Mouse (Mus musculus) bone marrow, adult 2 months (tissue): Measurements from ENCODE around the gene Gna12. TPM values are rescaled to one million over a fixed set of nuclear protein-coding genes. Genes with fewer than 3 reads are reported as not detected.

ENCODE experiments used
- H3K27ac ChIP-seq: fragments of 200-500 bp; 2 replicates; pipeline ENCODE4 v1.5.1; 2012; ENCODE audit warnings: low read depth, mild to moderate bottlenecking, control low read depth, inconsistent platforms, low read length; ENCODE audit not compliant: control insufficient read depth, poor library complexity, insufficient read depth
- H3K4me1 ChIP-seq: fragments of 200-500 bp; 2 replicates; pipeline ENCODE4 v1.6.1; 2011; ENCODE audit warnings: low read length; ENCODE audit not compliant: control insufficient read depth, insufficient read depth
- H3K4me3 ChIP-seq: fragments of 200-500 bp; replicated peaks from 2 replicates; pipeline ENCODE3; 2011; ENCODE audit warnings: mild to moderate bottlenecking, low read depth, low read length, control low read depth; ENCODE audit not compliant: control insufficient read depth
- CTCF ChIP-seq: fragments of 200-500 bp; IDR thresholded peaks from 2 replicates; pipeline ENCODE4 v1.5.1; 2011; ENCODE audit warnings: low read length, control low read depth; ENCODE audit not compliant: control insufficient read depth, insufficient read depth
- POLR2A ChIP-seq: fragments of 200-500 bp; IDR thresholded peaks from 2 replicates; pipeline ENCODE4 v1.6.1; 2011; ENCODE audit warnings: low read depth, mild to moderate bottlenecking, control low read depth, low read length, borderline replicate concordance; ENCODE audit not compliant: control insufficient read depth
- WGBS: fragments of 180-500 bp; shearing (Covaris S2); methylation state at CpG from one replicate; pipeline ENCODE4 v1.1.7; 2018; 5-methylcytosine and 5-hydroxymethylcytosine counted together
- polyA plus RNA-seq: library from polyadenylated mRNA; stranded (reverse); fragments of >200 nt; gene quantifications from 2 replicates; pipeline ENCODE4 v1.2.4, GENCODE M21; 2011; ENCODE audit warnings: low replicate concordance; ENCODE audit not compliant: missing spikeins, insufficient read depth, insufficient read length

The Gna12 gene
- polyA plus RNA-seq, 1 experiment: 15.8 TPM

DNA sequence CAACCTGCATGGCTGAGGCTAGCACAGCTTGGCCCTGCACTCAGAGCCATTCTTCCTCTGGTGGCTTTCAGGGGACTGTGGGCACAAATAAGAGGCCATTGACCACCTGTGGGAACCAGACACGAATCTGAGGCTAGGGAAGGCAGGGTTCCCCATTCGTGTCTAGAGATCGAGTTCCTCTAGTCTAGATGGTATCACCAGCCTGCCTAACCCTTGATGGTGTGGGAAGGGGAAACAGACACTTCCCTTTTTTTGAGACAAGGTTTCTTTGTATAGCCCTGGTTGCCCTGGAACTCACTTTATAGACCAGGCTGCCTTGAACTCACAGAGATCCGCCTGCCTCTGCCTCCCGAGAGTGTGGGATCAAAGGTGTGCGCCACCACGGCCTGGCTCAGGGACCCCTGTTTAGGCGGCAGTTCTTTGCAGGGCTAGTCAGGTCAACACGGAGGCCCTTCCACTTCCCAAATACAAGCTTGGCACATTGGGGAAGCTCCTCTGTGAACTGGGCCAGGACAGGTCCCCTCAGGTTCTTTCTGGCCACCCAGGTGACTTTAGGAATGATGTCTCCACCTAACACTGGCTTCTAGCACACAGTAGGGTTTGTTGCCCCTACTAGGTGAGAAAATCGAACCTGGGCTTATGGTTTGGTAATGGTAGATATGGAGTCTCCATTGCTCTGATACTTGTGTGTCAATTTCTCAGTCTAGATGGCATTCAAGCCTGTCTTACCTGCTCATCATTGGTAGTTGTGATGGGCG, 99.0 kb downstream of the Gna12 start:
- no peak for TF ChIP-seq CTCF
- no peak for TF ChIP-seq POLR2A
- Histone ChIP-seq H3K27ac (peak overlapping the region; percentile 70), H3K4me1 (peaks cover 12% of the 10 kb centered on the region), H3K4me3 (no peak overlapping the region)
- WGBS: 32% methylated on average over 11 of the region's 11 CpGs

- Histone ChIP-seq H3K4me1 (peaks cover 6% of the 10 kb centered on the region), H3K4me3 (no peak overlapping the region), H3K27ac (no peak overlapping the region)
- TF ChIP-seq CTCF: no peak
- no peak for TF ChIP-seq POLR2A
- whole genome bisulfite sequencing: 81% methylated on average over 17 of the region's 17 CpGs
Observed at GRCm38 (mm10) chr5:140726946-140727740, 103.1 kb downstream of the Gna12 start.

GRCm38 (mm10) chr5:140726062-140726839, 104.0 kb downstream of the Gna12 start:
- Histone ChIP-seq H3K4me3 (no peak overlapping the region), H3K4me1 (peaks cover 3% of the 10 kb centered on the region), H3K27ac (no peak overlapping the region)
- WGBS: 86% methylated on average over 7 of the region's 7 CpGs
- TF ChIP-seq CTCF: no peak
- no peak for TF ChIP-seq POLR2A

DNA sequence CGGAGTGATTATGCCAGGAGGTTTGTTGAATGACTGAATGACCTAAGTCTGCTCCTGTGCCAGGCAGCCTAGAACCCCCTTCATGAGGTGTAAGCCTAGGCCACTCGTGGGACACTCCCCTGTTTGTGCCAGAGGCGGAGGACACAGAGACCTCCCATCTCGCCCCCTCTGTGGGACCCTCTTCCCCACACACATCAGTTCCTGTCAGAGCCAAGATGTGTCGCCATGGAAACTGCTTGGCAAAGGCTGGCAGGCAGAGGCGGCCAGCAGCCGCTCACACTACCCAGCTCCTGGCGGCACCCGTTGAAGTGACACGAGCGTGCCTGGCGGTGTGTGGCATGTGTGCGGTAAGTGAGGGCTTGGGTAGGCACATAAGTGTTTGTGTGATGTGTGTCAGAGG, 106.4 kb downstream of the Gna12 start, which contains the start of gene Amz1:
Amz1 (plus strand) TSS at position 306 of the 400 bp plus-strand sequence.
- TF ChIP-seq CTCF (no peak), POLR2A (no peak)
- WGBS: 71% methylated on average over 13 of the region's 13 CpGs
- no peaks in the 10 kb centered on the region for H3K4me1 ChIP-seq
- no peak within 1 kb of the TSS for H3K27ac ChIP-seq
- H3K4me3 ChIP-seq: no peak within 1 kb of the TSS

- no peak overlapping the region for H3K27ac ChIP-seq
- H3K4me3 ChIP-seq: no peak overlapping the region
- TF ChIP-seq CTCF: no peak
- H3K4me1 ChIP-seq: no peaks in the 10 kb centered on the region
- WGBS: 62% methylated on average over 3 of the region's 3 CpGs
Observed at GRCm38 (mm10) chr5:140722121-140722520, 108.1 kb downstream of the Gna12 start.

GRCm38 (mm10) chr5:140720773-140721172, 109.5 kb downstream of the Gna12 start:
- no peaks in the 10 kb centered on the region for H3K4me1 ChIP-seq
- H3K27ac ChIP-seq: no peak overlapping the region
- H3K4me3 ChIP-seq: no peak overlapping the region
- WGBS: 37% methylated on average over 7 of the region's 7 CpGs
- TF ChIP-seq POLR2A: no peak
- TF ChIP-seq CTCF: no peak

DNA sequence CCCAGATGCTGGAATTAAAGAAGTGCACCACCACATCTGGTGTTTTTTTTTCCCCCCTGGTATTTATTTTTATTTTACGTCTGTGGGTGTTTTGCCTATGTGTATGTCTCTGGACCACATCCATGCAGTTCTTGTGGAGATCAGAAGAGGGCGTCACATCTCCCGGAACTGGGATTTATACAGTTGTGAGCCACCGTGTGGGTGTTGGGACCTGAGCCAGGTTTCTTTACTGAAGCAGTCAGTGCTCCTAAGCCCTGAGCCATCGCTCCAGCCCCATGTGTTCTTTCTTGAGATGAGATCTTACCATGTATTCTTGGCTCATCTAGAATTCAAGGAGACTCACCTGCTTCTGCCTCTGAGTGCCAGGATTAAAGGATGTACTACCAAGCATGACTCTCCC, 119.2 kb downstream of the Gna12 start:
- Histone ChIP-seq H3K4me1 (peaks cover under 1% of the 10 kb centered on the region; the same call in 1 of the 2 replicates), H3K27ac (no peak overlapping the region), H3K4me3 (no peak overlapping the region)
- TF ChIP-seq CTCF: no peak
- no peak for TF ChIP-seq POLR2A
- WGBS: 77% methylated on average over 5 of the region's 5 CpGs

GRCm38 (mm10) chr5:140710315-140710714, 119.9 kb downstream of the Gna12 start:
- no peak for TF ChIP-seq POLR2A
- no peak for TF ChIP-seq CTCF
- Histone ChIP-seq H3K4me1 (peaks cover 3% of the 10 kb centered on the region; the same call in 1 of the 2 replicates), H3K4me3 (no peak overlapping the region), H3K27ac (no peak overlapping the region)
- WGBS: 84% methylated on average over 6 of the region's 6 CpGs

Other genes starting within 250 kb of the Gna12 start
- gene Lfng, start 223.1 kb downstream of the Gna12 start, polyA plus RNA-seq: 25.9 and 26.5 TPM in 2 replicates
- 20.1 and 34.8 TPM in 2 replicates for gene Ttyh3, start 181.4 kb downstream of the Gna12 start, polyA plus RNA-seq
- 3.6 and 11.0 TPM in 2 replicates for gene Iqce, start 128.1 kb downstream of the Gna12 start, polyA plus RNA-seq
- gene Brat1, start 125.4 kb downstream of the Gna12 start, polyA plus RNA-seq: 4.6 and 8.5 TPM in 2 replicates
- 2.7 and 3.5 TPM in 2 replicates for gene Amz1, start 106.3 kb downstream of the Gna12 start, polyA plus RNA-seq
- 10.3 and 18.2 TPM in 2 replicates for gene Card11, start 170.2 kb upstream of the Gna12 start, polyA plus RNA-seq